Mouse (Mus musculus): ENCODE measurements around the gene Pglyrp2. TPM values are rescaled to one million over a fixed set of nuclear protein-coding genes. Genes with fewer than 3 reads are reported as not detected.

The Pglyrp2 gene
- polyA plus RNA-seq, 1 experiment = 8.0 TPM

DNA sequence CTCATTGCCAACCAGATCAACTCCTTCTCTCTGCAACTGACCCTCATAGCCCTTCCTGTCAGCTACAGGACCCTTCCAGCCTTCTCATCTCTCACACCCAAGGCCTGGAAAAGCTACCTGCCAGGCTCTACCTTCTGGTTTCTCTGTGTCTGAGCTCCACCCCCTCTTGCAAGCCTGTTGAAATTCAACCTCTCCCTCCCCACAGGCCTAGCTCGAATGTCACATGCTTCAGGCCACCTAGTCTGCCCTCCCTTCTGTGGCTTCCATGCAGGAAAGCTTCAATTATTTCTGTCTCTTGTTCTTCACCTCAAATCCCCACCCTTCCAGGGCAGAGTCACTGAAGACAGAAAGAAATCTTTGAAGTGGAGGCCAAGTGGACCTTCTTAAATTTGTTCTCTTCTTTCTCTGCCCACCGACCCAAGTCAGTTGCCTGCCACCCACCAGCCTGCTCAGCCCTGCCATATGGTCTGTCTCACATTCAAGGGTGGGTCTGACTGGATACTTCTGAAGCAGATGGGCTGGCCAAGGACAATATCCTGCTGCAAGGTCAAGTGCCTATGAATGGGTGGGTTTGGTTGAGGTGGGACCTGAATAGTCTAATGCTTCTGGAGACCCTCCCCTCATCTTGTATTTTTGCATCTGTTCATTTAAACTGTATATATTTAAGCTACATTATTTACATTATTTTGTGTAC, 27.0 kb upstream of the Pglyrp2 start:
- Histone ChIP-seq H3K27ac (ENCODE audit: insufficient read depth, low read depth, low read length) (no peak overlapping the region), H3K4me1 (ENCODE audit: control insufficient read depth, insufficient read depth, insufficient read length, low read length) (peaks cover 11% of the 10 kb centered on the region), H3K36me3 (ENCODE audit: control insufficient read depth, insufficient read depth, low read length) (no peaks in the 10 kb centered on the region), H3K27me3 (ENCODE audit: control insufficient read depth, insufficient read depth, low read length) (peaks cover 8% of the 10 kb centered on the region; the same call in 1 of the 2 replicates), H3K4me3 (ENCODE audit: low read depth, low read length) (no peak overlapping the region)
- WGBS = 33% methylated on average over 2 of the region's 2 CpGs
- TF ChIP-seq POLR2A (IDR thresholded peaks at IDR 0.05; ENCODE audit: low read depth, low read length) = no peak

DNA sequence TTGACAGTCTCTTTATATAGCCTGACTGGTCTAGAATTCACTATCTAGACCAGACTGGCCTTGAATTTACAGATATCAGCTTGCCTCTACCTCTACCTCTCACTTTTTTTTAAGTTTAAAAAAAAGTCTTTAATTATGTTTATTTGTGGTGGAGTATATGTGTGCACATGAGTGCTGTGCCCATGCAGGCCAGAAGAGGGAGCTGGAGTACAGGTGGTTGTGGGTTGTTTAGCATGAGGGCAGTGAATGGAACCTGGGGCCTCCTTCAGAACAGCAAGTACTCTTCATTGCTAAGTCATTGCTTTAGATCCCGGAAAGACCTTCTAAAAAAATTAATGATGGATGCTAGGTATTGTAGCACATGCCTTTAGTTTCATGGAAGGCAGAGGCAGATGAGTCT, 25.1 kb upstream of the Pglyrp2 start:
- peaks cover 8% of the 10 kb centered on the region; the same call in 1 of the 2 replicates for H3K27me3 ChIP-seq (ENCODE audit: control insufficient read depth, insufficient read depth, low read length)
- 100% methylated on average over 1 of the region's 1 CpGs for WGBS
- H3K36me3 ChIP-seq (ENCODE audit: control insufficient read depth, insufficient read depth, low read length) = no peaks in the 10 kb centered on the region
- peaks cover 6% of the 10 kb centered on the region for H3K4me1 ChIP-seq (ENCODE audit: control insufficient read depth, insufficient read depth, insufficient read length, low read length)
- H3K27ac ChIP-seq (ENCODE audit: insufficient read depth, low read depth, low read length) = no peak overlapping the region
- no peak for TF ChIP-seq CTCF (IDR thresholded peaks at IDR 0.05; ENCODE audit: extremely low read depth, insufficient read length, insufficient replicate concordance, low read depth, low read length)
- TF ChIP-seq POLR2A (IDR thresholded peaks at IDR 0.05; ENCODE audit: low read depth, low read length) = no peak
- H3K4me3 ChIP-seq (ENCODE audit: low read depth, low read length) = no peak overlapping the region

GRCm38 (mm10) chr17:32447195-32447594, 23.2 kb upstream of the Pglyrp2 start:
- no peak overlapping the region for H3K4me3 ChIP-seq (ENCODE audit: low read depth, low read length)
- H3K27me3 ChIP-seq (ENCODE audit: control insufficient read depth, insufficient read depth, low read length) = peaks cover 2% of the 10 kb centered on the region; the same call in 1 of the 2 replicates
- no peak overlapping the region for H3K27ac ChIP-seq (ENCODE audit: insufficient read depth, low read depth, low read length)
- no peaks in the 10 kb centered on the region for H3K36me3 ChIP-seq (ENCODE audit: control insufficient read depth, insufficient read depth, low read length)
- no peak for TF ChIP-seq CTCF (IDR thresholded peaks at IDR 0.05; ENCODE audit: extremely low read depth, insufficient read length, insufficient replicate concordance, low read depth, low read length)
- H3K4me1 ChIP-seq (ENCODE audit: control insufficient read depth, insufficient read depth, insufficient read length, low read length) = peaks cover under 1% of the 10 kb centered on the region; the same call in 1 of the 2 replicates

DNA sequence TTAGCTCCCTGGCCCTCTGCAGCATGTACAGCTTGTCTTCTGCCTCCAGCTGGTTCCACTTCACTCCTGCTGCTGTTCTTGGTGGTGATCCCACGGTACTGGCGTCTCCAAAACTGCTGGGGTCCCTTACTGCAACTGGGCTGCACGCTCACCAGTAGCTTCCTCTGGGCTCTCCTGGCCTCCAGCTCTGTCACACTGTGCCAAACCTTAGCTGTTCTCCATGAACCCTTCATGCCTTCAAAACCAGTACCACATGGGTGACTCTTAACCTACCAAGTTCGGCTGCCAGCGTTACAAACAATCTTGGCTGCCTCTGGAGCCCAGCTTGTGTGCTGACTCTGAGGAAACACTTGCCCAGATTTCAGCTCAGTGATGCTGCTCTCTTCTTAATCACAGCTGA, 21.0 kb upstream of the Pglyrp2 start:
- TF ChIP-seq POLR2A (IDR thresholded peaks at IDR 0.05; ENCODE audit: low read depth, low read length) = no peak
- TF ChIP-seq CTCF (IDR thresholded peaks at IDR 0.05; ENCODE audit: extremely low read depth, insufficient read length, insufficient replicate concordance, low read depth, low read length) = no peak
- H3K4me3 ChIP-seq (ENCODE audit: low read depth, low read length) = no peak overlapping the region
- H3K4me1 ChIP-seq (ENCODE audit: control insufficient read depth, insufficient read depth, insufficient read length, low read length) = no peaks in the 10 kb centered on the region
- WGBS = 67% methylated on average over 5 of the region's 5 CpGs
- H3K36me3 ChIP-seq (ENCODE audit: control insufficient read depth, insufficient read depth, low read length) = no peaks in the 10 kb centered on the region
- no peak overlapping the region for H3K27ac ChIP-seq (ENCODE audit: insufficient read depth, low read depth, low read length)
- no peaks in the 10 kb centered on the region for H3K27me3 ChIP-seq (ENCODE audit: control insufficient read depth, insufficient read depth, low read length)

GRCm38 (mm10) chr17:32443245-32443644, 19.3 kb upstream of the Pglyrp2 start:
- no peaks in the 10 kb centered on the region for H3K36me3 ChIP-seq (ENCODE audit: control insufficient read depth, insufficient read depth, low read length)
- TF ChIP-seq POLR2A (IDR thresholded peaks at IDR 0.05; ENCODE audit: low read depth, low read length) (no peak), CTCF (IDR thresholded peaks at IDR 0.05; ENCODE audit: extremely low read depth, insufficient read length, insufficient replicate concordance, low read depth, low read length) (no peak)
- H3K27me3 ChIP-seq (ENCODE audit: control insufficient read depth, insufficient read depth, low read length) = no peaks in the 10 kb centered on the region
- no peak overlapping the region for H3K27ac ChIP-seq (ENCODE audit: insufficient read depth, low read depth, low read length)
- 74% methylated on average over 6 of the region's 6 CpGs for WGBS
- H3K4me3 ChIP-seq (ENCODE audit: low read depth, low read length) = no peak overlapping the region
- H3K4me1 ChIP-seq (ENCODE audit: control insufficient read depth, insufficient read depth, insufficient read length, low read length) = no peaks in the 10 kb centered on the region

GRCm38 (mm10) chr17:32437106-32437505, 13.1 kb upstream of the Pglyrp2 start:
- H3K4me1 ChIP-seq (ENCODE audit: control insufficient read depth, insufficient read depth, insufficient read length, low read length) = no peaks in the 10 kb centered on the region
- 92% methylated on average over 4 of the region's 4 CpGs for WGBS
- no peak overlapping the region for H3K4me3 ChIP-seq (ENCODE audit: low read depth, low read length)
- H3K36me3 ChIP-seq (ENCODE audit: control insufficient read depth, insufficient read depth, low read length) = no peaks in the 10 kb centered on the region
- no peaks in the 10 kb centered on the region for H3K27me3 ChIP-seq (ENCODE audit: control insufficient read depth, insufficient read depth, low read length)
- TF ChIP-seq POLR2A (IDR thresholded peaks at IDR 0.05; ENCODE audit: low read depth, low read length) (no peak), CTCF (IDR thresholded peaks at IDR 0.05; ENCODE audit: extremely low read depth, insufficient read length, insufficient replicate concordance, low read depth, low read length) (no peak)
- no peak overlapping the region for H3K27ac ChIP-seq (ENCODE audit: insufficient read depth, low read depth, low read length)

DNA sequence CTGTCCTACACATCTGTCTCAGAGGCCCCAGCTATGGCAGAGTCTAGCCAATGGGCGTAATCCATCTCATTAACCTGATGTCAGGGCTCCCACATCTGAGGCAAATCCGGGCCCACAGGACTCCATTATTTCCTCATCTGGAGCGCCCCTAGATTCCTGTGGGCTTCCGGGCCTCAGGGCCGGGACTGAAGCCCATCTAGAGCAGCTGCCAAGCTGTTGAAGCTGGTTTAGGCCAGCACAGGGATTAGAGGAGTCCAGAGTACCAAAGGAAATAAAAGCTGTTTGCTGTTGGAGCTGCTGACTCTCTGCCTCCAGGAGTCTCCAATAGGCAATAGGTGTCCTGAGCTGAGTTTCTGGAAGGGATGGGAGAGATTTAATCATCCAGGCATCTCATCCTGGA, 11.2 kb upstream of the Pglyrp2 start:
- 69% methylated on average over 5 of the region's 5 CpGs for WGBS
- TF ChIP-seq CTCF (IDR thresholded peaks at IDR 0.05; ENCODE audit: extremely low read depth, insufficient read length, insufficient replicate concordance, low read depth, low read length) (no peak), POLR2A (IDR thresholded peaks at IDR 0.05; ENCODE audit: low read depth, low read length) (no peak)
- Histone ChIP-seq H3K4me1 (ENCODE audit: control insufficient read depth, insufficient read depth, insufficient read length, low read length) (no peaks in the 10 kb centered on the region), H3K4me3 (ENCODE audit: low read depth, low read length) (no peak overlapping the region), H3K36me3 (ENCODE audit: control insufficient read depth, insufficient read depth, low read length) (no peaks in the 10 kb centered on the region), H3K27me3 (ENCODE audit: control insufficient read depth, insufficient read depth, low read length) (no peaks in the 10 kb centered on the region), H3K27ac (ENCODE audit: insufficient read depth, low read depth, low read length) (no peak overlapping the region)
